Mouse (Mus musculus) embryonic fibroblast, embryonic 13.5 days (primary cell): Measurements from ENCODE around the gene Cdk6.

Experiments
- CTCF ChIP-seq: IDR thresholded peaks from 2 replicates; pipeline ENCODE4 v1.5.1; 2011; ENCODE audit warnings: mild to moderate bottlenecking, control low read depth, low read length, moderate library complexity, borderline replicate concordance; ENCODE audit not compliant: insufficient read depth
- POLR2A ChIP-seq: IDR thresholded peaks from 2 replicates; pipeline ENCODE4 v1.6.1; 2011; ENCODE audit warnings: low read depth, mild to moderate bottlenecking, control low read depth, low read length, moderate library complexity

GRCm38 (mm10) chr5:3371212-3371611 is 29.9 kb downstream of the Cdk6 start:
- TF ChIP-seq POLR2A (no peak), CTCF (no peak)
